Mouse (Mus musculus): ENCODE measurements at regions not wholly inside any gene's neighbourhood (a gene's known extent, or its start where the extent isn't known, plus 50 kb on each side); places are given as distances from the start of the nearest gene placed in this dataset.

DNA sequence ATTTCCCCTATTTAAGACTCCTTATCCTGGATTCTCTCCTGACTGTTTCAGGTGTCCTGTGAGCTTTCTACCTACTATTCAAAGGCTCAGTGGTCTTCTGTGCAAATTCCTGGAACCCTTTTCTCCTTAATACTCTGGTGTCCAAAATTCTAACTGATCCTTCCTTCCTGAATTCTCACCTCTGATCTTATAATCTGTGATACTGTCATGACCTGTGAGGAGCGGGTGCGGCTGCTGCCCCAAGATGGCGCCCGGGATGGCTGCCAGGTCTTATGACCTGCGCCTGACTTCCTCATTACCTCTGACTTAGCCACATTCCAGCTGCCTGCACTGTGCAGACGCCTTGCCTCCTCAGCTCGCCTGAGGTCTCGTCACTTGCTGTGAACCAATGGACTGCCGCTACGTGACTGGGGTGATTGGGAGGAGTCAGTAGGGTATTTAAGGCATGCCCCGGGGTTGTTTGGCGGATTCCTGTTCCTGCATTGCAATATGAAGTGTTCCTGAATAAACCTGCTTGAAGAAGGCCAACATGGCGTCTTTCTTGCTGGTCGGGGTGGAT, 131.2 kb downstream of the Ptbp2 start:
- Histone ChIP-seq H3K4me1 (ENCODE audit: insufficient read depth) (no peaks in the 10 kb centered on the region), H3K9ac (replicated peaks) (no peak overlapping the region), H3K27me3 (ENCODE audit: insufficient read depth, low read length) (no peaks in the 10 kb centered on the region), H3K4me2 (ENCODE audit: low read depth, low read length) (no peak overlapping the region), H3K36me3 (replicated peaks; ENCODE audit: insufficient read depth, low read length) (no peaks in the 10 kb centered on the region), H3K27ac (ENCODE audit: low read depth) (no peak overlapping the region), H3K4me3 (ENCODE audit: low read depth, low read length) (no peak overlapping the region), H3K9me3 (ENCODE audit: low read length) (no peaks in the 10 kb centered on the region)
- ATAC-seq = no peak
- WGBS (ENCODE audit: insufficient replicate concordance) = 87% methylated on average over 14 of the region's 14 CpGs
- no peak for TF ChIP-seq EP300 (IDR thresholded peaks at IDR 0.05; ENCODE audit: low read depth)
- TF ChIP-seq CTCF (IDR thresholded peaks at IDR 0.05; ENCODE audit: low read depth) = no peak
- DNase-seq = no peak

DNA sequence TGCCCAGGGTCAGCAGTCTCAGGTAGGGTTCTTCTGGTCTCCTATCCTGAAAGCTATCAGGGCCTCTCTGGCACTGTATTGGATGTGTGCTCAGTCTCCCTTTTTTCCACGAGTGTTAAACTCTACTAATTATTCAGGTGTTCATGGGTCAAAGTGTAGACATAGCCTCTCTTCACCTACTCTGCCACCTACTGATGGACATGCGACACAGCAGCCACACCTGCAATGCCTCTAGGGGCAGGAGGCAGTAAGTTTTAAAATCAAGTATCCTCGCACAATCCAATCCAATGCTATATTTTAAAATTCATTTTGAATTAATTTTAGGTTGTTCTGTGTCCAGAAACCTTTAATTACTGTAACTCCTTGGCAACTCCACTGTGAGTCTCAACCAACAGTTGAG, 145.6 kb downstream of the Ptbp2 start:
- Histone ChIP-seq H3K4me1 (ENCODE audit: insufficient read depth) (no peaks in the 10 kb centered on the region), H3K27ac (ENCODE audit: low read depth) (no peak overlapping the region), H3K27me3 (ENCODE audit: insufficient read depth, low read length) (no peaks in the 10 kb centered on the region), H3K9ac (replicated peaks) (no peak overlapping the region), H3K9me3 (ENCODE audit: low read length) (no peaks in the 10 kb centered on the region), H3K4me2 (ENCODE audit: low read depth, low read length) (no peak overlapping the region), H3K36me3 (replicated peaks; ENCODE audit: insufficient read depth, low read length) (no peaks in the 10 kb centered on the region), H3K4me3 (ENCODE audit: low read depth, low read length) (no peak overlapping the region)
- ATAC-seq (no peak), DNase-seq (no peak)
- TF ChIP-seq CTCF (IDR thresholded peaks at IDR 0.05; ENCODE audit: low read depth) = peak; percentile 35; the same call in 1 of the 2 replicates
- no peak for TF ChIP-seq EP300 (IDR thresholded peaks at IDR 0.05; ENCODE audit: low read depth)
- WGBS (ENCODE audit: insufficient replicate concordance) = 51% methylated on average over 3 of the region's 3 CpGs

DNA sequence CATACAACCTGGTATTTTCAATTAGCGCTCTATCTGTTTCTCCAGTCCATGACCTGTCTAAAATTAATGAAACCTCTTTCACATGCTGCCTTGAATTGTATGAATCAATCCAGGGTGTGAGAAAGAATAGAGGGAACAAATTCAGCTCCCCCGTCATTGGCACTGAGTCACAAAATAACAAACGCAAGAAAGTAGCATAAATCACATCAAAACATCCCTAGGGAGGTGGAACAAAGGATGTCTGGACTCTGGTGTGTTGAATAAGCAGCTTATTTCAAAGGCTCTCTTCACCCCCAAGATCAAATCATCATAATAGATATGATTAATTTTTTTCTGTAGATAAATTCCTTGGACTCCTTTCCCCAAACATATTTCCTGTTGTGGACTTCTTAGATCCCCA, 148.6 kb downstream of the Ptbp2 start:
- H3K4me3 ChIP-seq (ENCODE audit: low read depth, low read length) = no peak overlapping the region
- H3K27ac ChIP-seq (ENCODE audit: low read depth) = no peak overlapping the region
- TF ChIP-seq EP300 (IDR thresholded peaks at IDR 0.05; ENCODE audit: low read depth) (no peak), CTCF (IDR thresholded peaks at IDR 0.05; ENCODE audit: low read depth) (no peak)
- no peaks in the 10 kb centered on the region for H3K4me1 ChIP-seq (ENCODE audit: insufficient read depth)
- H3K9me3 ChIP-seq (ENCODE audit: low read length) = no peaks in the 10 kb centered on the region
- H3K27me3 ChIP-seq (ENCODE audit: insufficient read depth, low read length) = no peaks in the 10 kb centered on the region
- no peak overlapping the region for H3K4me2 ChIP-seq (ENCODE audit: low read depth, low read length)
- H3K9ac ChIP-seq (replicated peaks) = no peak overlapping the region
- no peak for ATAC-seq
- no peaks in the 10 kb centered on the region for H3K36me3 ChIP-seq (replicated peaks; ENCODE audit: insufficient read depth, low read length)
- WGBS (ENCODE audit: insufficient replicate concordance) = 82% methylated on average over 3 of the region's 3 CpGs
- DNase-seq = no peak

DNA sequence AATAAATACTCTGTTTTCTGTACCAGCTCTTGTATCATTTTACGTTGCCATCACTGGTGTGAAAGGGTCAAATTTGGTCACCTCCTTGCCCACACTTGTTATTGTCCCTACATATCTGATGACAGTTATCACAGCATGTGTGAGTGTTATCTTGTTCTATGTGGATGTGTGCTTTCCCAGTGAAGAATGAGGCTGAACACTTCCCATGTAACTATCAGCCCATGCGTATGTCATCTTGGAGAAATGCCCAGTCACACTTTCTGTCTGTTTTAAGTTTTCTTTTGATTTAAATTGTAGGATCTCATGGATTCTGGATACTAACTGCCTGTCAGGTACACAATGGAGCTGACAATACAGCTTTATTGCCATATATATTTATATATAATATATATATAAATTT, 150.8 kb downstream of the Ptbp2 start:
- no peak for ATAC-seq
- Histone ChIP-seq H3K27me3 (ENCODE audit: insufficient read depth, low read length) (no peaks in the 10 kb centered on the region), H3K27ac (ENCODE audit: low read depth) (no peak overlapping the region), H3K4me1 (ENCODE audit: insufficient read depth) (no peaks in the 10 kb centered on the region), H3K9ac (replicated peaks) (no peak overlapping the region), H3K9me3 (ENCODE audit: low read length) (no peaks in the 10 kb centered on the region), H3K4me3 (ENCODE audit: low read depth, low read length) (no peak overlapping the region), H3K36me3 (replicated peaks; ENCODE audit: insufficient read depth, low read length) (no peaks in the 10 kb centered on the region), H3K4me2 (ENCODE audit: low read depth, low read length) (no peak overlapping the region)
- DNase-seq = no peak
- TF ChIP-seq EP300 (IDR thresholded peaks at IDR 0.05; ENCODE audit: low read depth) (no peak), CTCF (IDR thresholded peaks at IDR 0.05; ENCODE audit: low read depth) (no peak)
- 87% methylated on average over 2 of the region's 2 CpGs for WGBS (ENCODE audit: insufficient replicate concordance)

DNA sequence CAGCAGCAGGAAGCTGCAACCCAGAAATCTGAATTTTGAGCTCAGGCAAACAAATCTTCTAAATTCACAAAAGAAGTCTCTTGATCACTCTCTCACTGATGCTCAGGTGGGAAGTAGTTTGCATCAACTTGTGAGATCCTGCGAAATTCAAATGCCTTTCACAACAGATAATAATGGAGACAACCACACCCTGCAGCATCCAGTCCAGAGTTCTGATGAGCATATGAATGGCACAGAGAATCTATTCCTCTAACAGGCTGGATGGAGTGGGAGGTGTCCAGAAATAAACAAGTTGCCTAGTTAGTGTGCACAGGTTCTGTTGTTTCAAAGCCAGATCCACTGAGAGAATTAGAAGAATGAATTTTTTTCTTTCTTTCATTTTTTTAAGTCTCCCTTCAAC, 178.2 kb downstream of the Ptbp2 start:
- H3K4me2 ChIP-seq (ENCODE audit: low read depth, low read length) = no peak overlapping the region
- TF ChIP-seq CTCF (IDR thresholded peaks at IDR 0.05; ENCODE audit: low read depth) = no peak
- no peak for TF ChIP-seq EP300 (IDR thresholded peaks at IDR 0.05; ENCODE audit: low read depth)
- 70% methylated on average over 1 of the region's 1 CpGs for WGBS (ENCODE audit: insufficient replicate concordance)
- H3K9ac ChIP-seq (replicated peaks) = no peak overlapping the region
- H3K27me3 ChIP-seq (ENCODE audit: insufficient read depth, low read length) = no peaks in the 10 kb centered on the region
- H3K27ac ChIP-seq (ENCODE audit: low read depth) = no peak overlapping the region
- ATAC-seq = no peak
- H3K36me3 ChIP-seq (replicated peaks; ENCODE audit: insufficient read depth, low read length) = no peaks in the 10 kb centered on the region
- no peak for DNase-seq
- H3K4me1 ChIP-seq (ENCODE audit: insufficient read depth) = no peaks in the 10 kb centered on the region
- H3K4me3 ChIP-seq (ENCODE audit: low read depth, low read length) = no peak overlapping the region
- no peaks in the 10 kb centered on the region for H3K9me3 ChIP-seq (ENCODE audit: low read length)

DNA sequence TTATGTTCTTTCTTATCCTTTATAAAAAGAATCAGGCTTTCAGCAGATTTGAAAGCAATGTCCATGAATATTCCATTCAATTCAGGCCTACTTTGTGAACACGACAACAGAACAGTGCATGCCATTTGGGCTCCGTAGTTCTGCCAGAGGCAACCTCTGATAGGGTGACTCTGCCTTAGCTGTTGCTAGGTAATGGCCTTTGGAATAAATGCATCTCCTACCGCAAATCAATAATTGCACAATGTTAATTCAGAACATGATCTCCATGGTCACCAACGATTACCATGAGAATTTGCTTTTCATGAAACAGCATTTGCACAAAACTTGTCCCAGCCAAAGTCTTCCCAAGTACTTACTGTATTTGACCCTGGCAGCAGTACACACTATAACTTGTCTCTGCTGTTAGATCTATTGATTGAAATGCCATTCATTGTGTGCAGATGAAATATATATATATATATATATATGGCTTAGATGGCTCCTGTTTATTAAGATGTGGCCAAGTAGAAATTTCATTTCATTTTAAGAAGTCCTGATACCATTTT, 195.3 kb downstream of the Ptbp2 start:
- Histone ChIP-seq H3K27ac (ENCODE audit: low read depth) (no peak overlapping the region), H3K9me3 (ENCODE audit: low read length) (no peaks in the 10 kb centered on the region), H3K27me3 (ENCODE audit: insufficient read depth, low read length) (no peaks in the 10 kb centered on the region), H3K4me1 (ENCODE audit: insufficient read depth) (no peaks in the 10 kb centered on the region), H3K4me3 (ENCODE audit: low read depth, low read length) (no peak overlapping the region), H3K9ac (replicated peaks) (no peak overlapping the region), H3K4me2 (ENCODE audit: low read depth, low read length) (no peak overlapping the region), H3K36me3 (replicated peaks; ENCODE audit: insufficient read depth, low read length) (no peaks in the 10 kb centered on the region)
- WGBS (ENCODE audit: insufficient replicate concordance) = 71% methylated on average over 4 of the region's 4 CpGs
- DNase-seq (no peak), ATAC-seq (no peak)
- TF ChIP-seq EP300 (IDR thresholded peaks at IDR 0.05; ENCODE audit: low read depth) (no peak), CTCF (IDR thresholded peaks at IDR 0.05; ENCODE audit: low read depth) (no peak)

Data from liver, postnatal 0 days (tissue).